Mouse (Mus musculus): Measurements from ENCODE around the gene Gm49391.
"Not testable (repeated sequence)": the region's sequence is repeated elsewhere in the genome, so short reads cannot be mapped to it uniquely, and the experiment has no call there.

Gene Gm49391

DNA sequence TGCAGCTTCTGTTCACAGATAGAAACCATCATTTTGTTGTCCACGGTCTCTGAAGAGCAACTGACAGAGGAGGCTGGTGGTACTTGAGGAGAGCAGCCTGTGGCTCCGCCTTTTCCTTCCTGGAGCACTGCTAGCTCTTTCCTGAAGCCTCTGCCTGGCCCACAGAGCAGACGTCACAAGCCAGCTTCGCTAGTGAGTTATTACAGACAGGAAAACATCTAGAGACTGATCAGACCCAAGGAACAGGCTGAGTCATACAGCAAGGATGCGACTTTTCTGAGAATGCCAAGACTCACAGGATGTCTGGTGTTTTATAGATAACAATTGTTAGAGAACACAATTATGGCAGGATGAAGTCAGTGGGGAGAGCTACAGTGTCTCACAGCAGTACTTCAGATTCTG, at the start of gene Gm49391, which contains the start of gene Ctla2a:
Gene Gm49391, minus strand, starts transcription at position 72 of the 402 bp plus-strand sequence.
Gene Ctla2a, minus strand, starts transcription at position 126 of the 402 bp plus-strand sequence.
- no peak for DNase-seq (ENCODE audit: low spot score)

DNA sequence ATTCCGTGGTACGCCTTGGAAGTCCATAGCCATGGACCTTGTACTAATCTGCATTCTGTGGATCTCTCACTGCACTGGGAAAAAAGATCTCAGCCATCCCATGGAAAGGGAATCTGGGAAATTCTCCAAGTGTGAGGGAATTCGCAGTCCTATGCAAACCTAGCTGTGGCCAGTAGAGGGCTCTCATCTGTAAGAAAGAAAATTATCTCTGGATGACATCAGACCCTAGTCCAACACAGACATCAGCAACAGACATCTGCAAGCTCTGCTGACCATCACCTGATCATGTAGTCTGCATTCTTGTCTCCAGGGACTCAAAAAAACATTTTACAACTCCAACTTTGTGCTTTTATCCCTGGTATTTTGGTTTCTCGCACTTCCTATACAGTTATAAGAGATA, 35.9 kb upstream of the Gm49391 start:
- DNase-seq (ENCODE audit: low spot score), result not testable (repeated sequence)

DNA sequence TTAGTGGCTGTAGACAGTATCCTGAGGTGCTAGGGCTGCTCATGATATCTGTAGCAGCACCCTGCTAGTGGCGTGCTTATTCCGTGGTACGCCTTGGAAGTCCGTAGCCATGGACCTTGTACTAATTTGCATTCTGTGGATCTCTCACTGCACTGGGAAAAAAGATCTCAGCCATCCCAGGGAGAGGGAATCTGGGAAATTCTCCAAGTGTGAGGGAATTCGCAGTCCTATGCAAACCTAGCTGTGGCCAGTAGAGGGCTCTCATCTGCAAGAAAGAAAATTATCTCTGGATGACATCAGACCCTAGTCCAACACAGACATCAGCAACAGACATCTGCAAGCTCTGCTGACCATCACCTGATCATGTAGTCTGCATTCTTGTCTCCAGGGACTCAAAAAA, 27.6 kb upstream of the Gm49391 start:
- not testable (repeated sequence) for DNase-seq (ENCODE audit: low spot score)

DNA sequence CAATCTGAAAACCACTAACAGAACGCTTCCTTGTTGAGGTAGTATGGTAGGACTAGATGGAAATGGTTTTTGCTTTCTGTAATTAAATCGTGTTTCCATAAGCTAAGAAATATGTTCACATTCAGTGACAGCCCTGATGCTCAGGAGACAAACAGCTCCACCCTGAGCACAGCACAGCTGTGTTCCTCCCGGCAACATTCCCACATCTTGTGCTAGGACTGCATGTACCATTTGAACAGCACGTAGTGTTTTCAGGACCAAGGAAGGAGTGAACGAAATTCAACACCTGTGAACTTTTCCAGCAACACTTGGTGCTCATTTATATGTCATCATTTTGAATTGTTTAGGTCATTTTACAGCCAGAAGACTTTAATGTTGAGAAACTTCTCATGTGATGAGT, 25.3 kb upstream of the Gm49391 start:
- no peak for DNase-seq (ENCODE audit: low spot score)

DNA sequence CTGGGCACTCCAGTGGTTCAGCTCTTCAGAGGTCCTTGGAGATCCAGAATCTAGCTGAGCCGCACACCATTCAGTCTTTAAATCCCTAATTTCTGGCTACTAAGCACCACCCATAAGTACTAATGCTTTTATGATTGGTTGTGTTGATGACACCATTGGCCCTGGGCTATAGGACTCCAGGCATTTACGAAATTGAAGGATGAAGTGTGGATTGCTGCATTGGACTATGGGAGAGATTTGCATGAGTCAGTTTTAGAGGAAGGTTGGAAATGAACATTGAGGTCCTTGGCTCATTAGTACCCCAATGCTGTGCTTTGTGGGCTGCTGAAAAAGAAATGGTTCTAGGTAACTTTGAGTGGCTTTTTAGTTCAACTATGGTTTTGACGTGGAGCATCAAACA, 5.5 kb upstream of the Gm49391 start, which contains the start of gene Tpbpa:
Gene Tpbpa, minus strand, starts transcription at position 101 of the 400 bp plus-strand sequence.
- DNase-seq (ENCODE audit: low spot score), result not testable (repeated sequence)

DNA sequence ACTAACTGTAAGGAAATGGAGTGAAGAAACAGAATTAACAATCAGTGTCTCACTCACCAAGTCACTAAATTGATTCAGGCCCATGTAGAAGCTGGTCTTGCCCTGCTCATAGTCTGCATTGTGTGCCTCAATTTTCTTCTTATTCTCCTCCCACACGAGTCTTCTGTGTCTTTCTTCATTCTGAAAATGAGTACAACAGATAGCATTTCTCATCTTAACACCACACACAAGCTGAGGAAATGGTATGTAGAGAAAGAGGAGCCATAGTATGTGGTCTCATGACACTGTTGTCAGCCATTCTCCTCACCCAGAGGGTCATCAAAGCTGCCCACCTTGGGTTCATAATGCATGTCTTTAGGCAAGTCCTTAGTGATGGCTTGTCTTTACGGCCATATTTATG, 881 bp downstream of the Gm49391 start, which contains the start of gene Gm49393:
Gene Gm49393, minus strand, starts transcription at position 101 of the 400 bp plus-strand sequence.
- not testable (repeated sequence) for DNase-seq (ENCODE audit: low spot score)

DNA sequence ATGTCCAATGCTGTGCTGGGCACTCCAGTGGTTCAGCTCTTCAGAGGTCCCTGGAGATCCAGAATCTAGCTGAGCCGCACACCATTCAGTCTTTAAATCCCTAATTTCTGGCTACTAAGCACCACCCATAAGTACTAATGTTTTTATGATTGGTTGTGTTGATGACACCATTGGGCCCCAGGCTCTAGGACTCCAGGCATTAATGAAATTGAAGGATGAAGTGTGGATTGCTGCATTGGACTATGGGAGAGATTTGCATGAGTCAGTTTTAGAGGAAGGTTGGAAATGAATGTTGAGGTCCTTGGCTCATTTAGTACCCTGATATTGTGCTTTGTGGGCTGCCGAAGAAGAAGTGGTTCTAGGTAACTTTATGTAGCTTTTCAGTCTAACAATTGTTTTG, 31.6 kb downstream of the Gm49391 start, which contains the start of gene Tpbpb:
Gene Tpbpb, minus strand, starts transcription at position 101 of the 400 bp plus-strand sequence.
- DNase-seq (ENCODE audit: low spot score), result not testable (repeated sequence)

DNA sequence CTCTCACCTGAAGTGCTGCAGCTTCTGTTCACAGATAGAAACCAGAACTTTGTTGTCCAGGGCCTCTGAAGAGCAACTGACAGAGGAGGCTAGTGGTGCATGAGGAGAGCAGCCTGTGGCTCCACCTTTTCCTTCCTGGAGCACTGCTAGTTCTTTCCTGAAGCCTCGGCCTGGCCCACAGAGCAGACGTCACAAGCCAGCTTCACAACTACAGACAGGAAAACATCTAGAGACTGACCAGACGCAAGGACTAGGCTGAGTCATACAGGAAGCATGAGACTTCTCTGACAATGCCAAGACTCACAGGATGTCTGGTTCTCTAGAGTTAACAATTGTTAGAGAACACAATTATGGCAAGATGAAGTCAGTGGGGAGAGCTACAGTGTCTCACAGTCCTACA, 39.0 kb downstream of the Gm49391 start, which contains the start of gene Ctla2b:
Gene Ctla2b, minus strand, starts transcription at position 120 of the 400 bp plus-strand sequence.
- peak; percentile 5 for DNase-seq (ENCODE audit: low spot score)

DNA sequence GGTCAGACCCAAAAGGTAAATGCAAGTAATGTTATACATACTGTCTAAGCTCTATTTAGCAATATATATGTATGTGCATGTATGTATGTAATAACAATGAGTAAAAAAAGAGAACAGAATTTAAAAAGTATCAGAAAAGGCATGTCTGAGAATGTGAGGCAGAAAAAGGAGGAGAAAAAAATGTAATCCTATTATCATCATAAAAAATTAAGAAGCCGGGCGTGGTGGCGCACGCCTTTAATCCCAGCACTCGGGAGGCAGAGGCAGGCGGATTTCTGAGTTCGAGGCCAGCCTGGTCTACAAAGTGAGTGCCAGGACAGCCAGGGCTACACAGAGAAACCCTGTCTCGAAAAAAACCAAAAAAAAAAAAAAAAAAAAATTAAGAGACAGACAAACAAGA, 39.6 kb downstream of the Gm49391 start, which contains the start of gene Gm49392:
Gene Gm49392, minus strand, starts transcription at position 101 of the 400 bp plus-strand sequence.
- not testable (repeated sequence) for DNase-seq (ENCODE audit: low spot score)

DNA sequence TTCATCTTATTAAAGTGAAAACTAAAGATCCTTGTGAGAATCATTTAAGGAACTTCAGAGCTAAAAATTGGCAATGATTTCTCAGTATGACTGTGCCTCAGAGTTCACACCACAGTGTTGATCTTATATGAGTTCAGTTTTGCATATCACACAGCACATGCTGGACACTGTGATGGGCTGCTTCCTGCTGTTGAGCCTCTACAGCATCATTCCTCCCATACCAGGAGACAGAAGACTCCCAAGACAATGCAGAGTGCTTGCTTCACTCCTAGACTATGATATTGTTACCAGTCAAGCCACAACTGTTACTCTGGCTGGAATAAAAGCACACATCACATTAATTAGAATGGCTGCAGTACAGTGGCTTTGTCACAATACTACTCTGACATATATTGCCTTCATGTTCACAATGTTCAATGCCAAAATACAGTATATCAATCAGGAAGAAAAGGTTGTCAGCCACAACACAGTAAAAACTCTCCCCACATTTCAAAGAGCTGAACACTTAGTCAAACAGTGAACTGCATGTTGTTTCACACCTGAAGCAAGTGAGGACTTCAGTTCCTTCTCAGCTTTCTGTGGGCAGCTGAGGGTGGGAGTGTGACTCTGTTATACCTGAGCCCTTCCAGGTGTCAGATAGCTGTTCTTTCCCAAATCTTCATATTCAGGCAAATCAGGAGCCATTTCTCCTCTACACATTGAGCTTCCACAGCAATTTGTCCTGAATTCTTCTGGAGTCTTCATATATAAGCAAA, 40.8 kb downstream of the Gm49391 start:
- no peak for DNase-seq (ENCODE audit: low spot score)

DNA sequence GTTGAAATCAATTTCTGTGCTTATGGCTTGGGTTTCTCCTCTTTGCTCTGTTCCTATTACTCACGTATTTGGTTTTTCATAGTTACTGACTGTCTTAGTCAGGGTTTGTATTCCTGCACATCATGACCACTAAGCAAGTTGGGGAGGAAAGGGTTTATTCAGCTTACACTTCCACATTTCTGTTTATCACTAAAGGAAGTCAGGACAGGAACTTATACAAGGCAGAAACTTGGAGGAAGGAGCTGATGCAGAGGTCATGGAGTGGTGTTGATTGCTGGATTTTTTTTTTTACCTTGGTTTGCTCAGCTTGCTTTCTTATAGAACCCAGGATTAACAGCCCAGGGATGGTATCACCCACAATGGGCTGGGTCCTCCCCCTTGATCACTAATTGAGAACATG, 44.1 kb downstream of the Gm49391 start:
- DNase-seq (ENCODE audit: low spot score), result no peak

DNA sequence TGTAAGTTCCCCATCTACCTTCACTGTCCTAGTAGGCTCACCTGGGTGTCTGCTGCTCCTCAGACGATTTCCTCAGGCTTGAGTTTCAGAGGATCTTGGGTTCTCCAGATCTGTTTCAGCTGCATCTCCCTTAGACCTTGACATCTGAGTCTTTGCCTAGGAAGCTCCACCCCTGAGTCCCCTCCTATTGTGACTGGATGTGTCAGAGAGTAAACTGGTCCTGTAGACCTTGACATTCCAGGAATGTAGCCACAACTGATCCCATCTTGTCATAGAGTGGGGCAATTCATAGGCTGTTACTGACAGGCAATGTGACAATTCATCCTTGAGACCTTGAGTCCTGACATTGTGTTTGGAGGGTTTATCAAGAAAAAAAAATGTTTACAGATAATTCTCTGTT, 72.1 kb downstream of the Gm49391 start, which contains the start of gene 4930486L24Rik:
Gene 4930486L24Rik, minus strand, starts transcription at position 195 of the 400 bp plus-strand sequence.
- DNase-seq (ENCODE audit: low spot score), result no peak

DNA sequence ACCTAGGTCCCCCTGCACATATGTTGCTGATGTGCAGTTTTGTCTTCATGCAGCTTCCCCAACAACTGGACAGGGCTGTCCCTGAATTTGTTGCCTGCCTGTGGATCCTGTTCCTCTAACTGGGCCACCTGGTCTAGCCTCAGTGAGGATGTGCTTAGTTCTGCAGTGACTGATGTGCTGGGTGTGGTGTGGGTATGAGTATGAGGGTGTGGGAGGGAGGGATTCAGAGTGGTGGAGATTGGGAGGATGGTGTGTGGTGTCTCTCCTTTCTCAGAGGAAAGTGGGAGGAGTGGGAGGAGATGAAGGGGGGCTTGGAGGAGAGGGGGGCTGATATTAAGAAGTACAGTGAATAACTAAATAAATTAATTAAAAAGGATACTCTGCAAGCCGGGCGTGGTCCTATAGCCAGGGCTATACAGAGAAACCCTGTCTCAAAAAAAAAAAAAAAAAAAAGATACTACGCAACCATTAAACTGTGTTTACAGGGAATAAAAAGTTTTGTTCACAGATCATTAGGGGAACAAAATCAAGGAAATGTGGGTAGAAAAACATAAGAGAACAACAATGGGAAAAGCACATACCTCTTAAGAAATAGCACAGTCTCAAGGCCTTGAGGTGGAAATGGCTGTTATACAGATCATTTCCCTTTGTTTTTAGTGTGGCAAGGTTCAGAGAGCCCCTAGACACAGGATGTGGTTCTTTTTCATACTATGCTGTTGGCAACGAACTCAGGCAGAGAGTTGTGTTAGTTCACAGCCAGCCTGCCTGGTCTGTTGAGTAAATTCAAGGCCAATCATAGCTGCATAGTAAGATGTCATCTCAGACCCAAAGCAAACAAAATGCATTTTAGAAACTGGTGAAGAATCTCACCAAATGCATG, 87.9 kb downstream of the Gm49391 start:
- DNase-seq (ENCODE audit: low spot score), result no peak
